Mouse (Mus musculus): ENCODE results near the gene Mlh3.

DNA sequence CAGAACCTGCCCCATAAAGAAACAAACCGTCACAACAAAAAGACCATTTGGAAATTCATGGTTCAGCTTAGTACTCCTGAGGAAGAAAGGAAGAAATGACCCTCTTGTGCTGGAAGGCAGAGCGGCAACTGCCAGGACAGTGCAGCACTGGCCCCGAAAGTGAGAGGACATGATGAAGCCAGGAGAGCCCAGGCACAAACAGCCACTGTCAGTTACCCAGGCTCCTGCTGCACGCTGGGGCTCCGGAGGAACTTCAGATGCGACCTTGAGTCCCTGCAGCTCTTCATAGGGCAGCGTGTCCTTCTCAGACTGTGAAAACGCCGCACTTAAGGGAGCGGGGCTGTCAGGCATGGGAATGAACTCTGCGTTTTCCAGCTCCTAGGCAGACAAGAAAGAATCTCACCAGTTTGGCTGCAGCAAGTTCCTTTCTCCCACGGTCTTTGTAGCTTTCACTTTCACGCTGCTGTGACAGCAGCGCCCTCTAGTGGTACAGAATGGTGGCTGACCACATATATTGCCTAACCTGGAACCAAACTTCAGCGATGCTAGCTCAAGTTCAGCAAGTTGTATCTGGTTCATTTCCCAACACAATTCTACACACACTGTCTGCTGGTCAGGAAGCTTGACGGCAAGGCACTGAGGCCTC lies 35.0 kb upstream of the Mlh3 start:
- TF ChIP-seq POLR2A (IDR thresholded peaks at IDR 0.05; ENCODE audit: insufficient read depth, low read depth, low read length) (no peak), CTCF (IDR thresholded peaks at IDR 0.05; ENCODE audit: insufficient read depth, low read depth, low read length) (peak; percentile 63)

Data from olfactory bulb, adult 2 months (tissue).